14 mouse cellular contexts compared by ENCODE assay signal in genomic region chr6:131354913-131355312, GRCm38 (mm10).
"Had no signal": no experiment of that assay in that cellular context is flagged by ENCODE, and none has a peak within 500 bp of the region (broad histone marks: within the 10 kb centered on the region; RNA-seq: fewer than 3 reads in every experiment).

No protein-coding gene starts in this region.

- ATAC-seq: midbrain, embryonic 13.5 days; midbrain, embryonic 15.5 days had no signal

- H3K9ac ChIP-seq: liver, embryonic 14.5 days; lung, embryonic 14.5 days; midbrain, embryonic 13.5 days; midbrain, embryonic 15.5 days; neural tube, embryonic 12.5 days had no signal

- H3K4me3 ChIP-seq: midbrain, embryonic 13.5 days; midbrain, embryonic 15.5 days; neural tube, embryonic 12.5 days had no signal

- DNase-seq: lung, adult 18-20 months; lung, postnatal 10 days; lung, postnatal 4 days; right cerebral cortex, postnatal 14 days; spleen, adult 18-20 months; thymus, adult 2 months; thymus, postnatal 25 days; thymus, postnatal 4 days had no signal

- H3K27ac ChIP-seq: liver, embryonic 14.5 days; midbrain, embryonic 13.5 days; midbrain, embryonic 15.5 days; neural tube, embryonic 12.5 days had no signal

- H3K36me3 ChIP-seq: midbrain, embryonic 13.5 days; midbrain, embryonic 15.5 days; neural tube, embryonic 12.5 days had no signal

- H3K4me2 ChIP-seq: lung, embryonic 14.5 days; midbrain, embryonic 11.5 days; midbrain, embryonic 13.5 days; midbrain, embryonic 15.5 days; neural tube, embryonic 12.5 days had no signal

- H3K9me3 ChIP-seq: midbrain, embryonic 13.5 days; midbrain, embryonic 15.5 days; neural tube, embryonic 12.5 days had no signal

- H3K27me3 ChIP-seq: midbrain, embryonic 13.5 days; midbrain, embryonic 15.5 days; neural tube, embryonic 12.5 days had no signal
